Mouse (Mus musculus): ENCODE measurements around the gene Cyth3. TPM values are rescaled to one million over a fixed set of nuclear protein-coding genes. Genes with fewer than 3 reads are reported as not detected.

The Cyth3 gene
- polyA plus RNA-seq, 1 experiment from 2014 or later, result 38.5 TPM

GRCm38 (mm10) chr5:143632674-143633557, 10.7 kb downstream of the Cyth3 start:
- Histone ChIP-seq H3K36me3 (replicated peaks; ENCODE audit: control insufficient read depth, insufficient read depth, low read depth, low read length) (no peaks in the 10 kb centered on the region), H3K27me3 (ENCODE audit: control insufficient read depth, insufficient read depth, low read length) (no peaks in the 10 kb centered on the region), H3K4me2 (ENCODE audit: low read depth, low read length) (no peak overlapping the region; the same call in 1 of the 2 replicates), H3K4me1 (ENCODE audit: control insufficient read depth, insufficient read depth, low read length) (peaks cover 10% of the 10 kb centered on the region), H3K27ac (replicated peaks; ENCODE audit: low read depth, low read length) (peak overlapping the region; percentile 31; the same call in 1 of the 2 replicates), H3K9me3 (replicated peaks; ENCODE audit: control insufficient read depth, low read length) (no peaks in the 10 kb centered on the region), H3K4me3 (ENCODE audit: low read depth, low read length) (no peak overlapping the region), H3K9ac (replicated peaks; ENCODE audit: low read length) (no peak overlapping the region)
- no peak; the same call in 1 of the 2 replicates for ATAC-seq (replicated peaks; ENCODE audit: insufficient number of reproducible peaks, low FRiP score, low TSS enrichment, low read depth)
- 36% methylated on average over 9 of the region's 9 CpGs for whole genome bisulfite sequencing
- DNase-seq (ENCODE audit: low spot score), result peak; percentile 75

GRCm38 (mm10) chr5:143633558-143633871, 11.3 kb downstream of the Cyth3 start:
- WGBS, result 32% methylated on average over 5 of the region's 5 CpGs
- ATAC-seq (replicated peaks; ENCODE audit: insufficient number of reproducible peaks, low FRiP score, low TSS enrichment, low read depth), result no peak

GRCm38 (mm10) chr5:143633877-143634276, 11.6 kb downstream of the Cyth3 start:
- 45% methylated on average over 4 of the region's 4 CpGs for WGBS
- H3K4me1 ChIP-seq (ENCODE audit: control insufficient read depth, insufficient read depth, low read length), result peaks cover 10% of the 10 kb centered on the region

More at GRCm38 (mm10) chr5:143633558-143633871, 11.3 kb downstream of the Cyth3 start:
- Histone ChIP-seq H3K27me3 (ENCODE audit: control insufficient read depth, insufficient read depth, low read length) (no peaks in the 10 kb centered on the region), H3K4me1 (ENCODE audit: control insufficient read depth, insufficient read depth, low read length) (peaks cover 10% of the 10 kb centered on the region), H3K9ac (replicated peaks; ENCODE audit: low read length) (peak overlapping the region; percentile 10; the same call in 1 of the 2 replicates), H3K9me3 (replicated peaks; ENCODE audit: control insufficient read depth, low read length) (no peaks in the 10 kb centered on the region), H3K36me3 (replicated peaks; ENCODE audit: control insufficient read depth, insufficient read depth, low read depth, low read length) (no peaks in the 10 kb centered on the region), H3K27ac (replicated peaks; ENCODE audit: low read depth, low read length) (peak overlapping the region; percentile 31; the same call in 1 of the 2 replicates), H3K4me2 (ENCODE audit: low read depth, low read length) (peak overlapping the region; percentile 37), H3K4me3 (ENCODE audit: low read depth, low read length) (no peak overlapping the region)
- peak; percentile 46 for DNase-seq (ENCODE audit: low spot score)

GRCm38 (mm10) chr5:143634550-143635112, 12.4 kb downstream of the Cyth3 start:
- no peak overlapping the region for H3K9ac ChIP-seq (replicated peaks; ENCODE audit: low read length)
- no peak for DNase-seq (ENCODE audit: low spot score)
- WGBS, result 39% methylated on average over 12 of the region's 12 CpGs
- no peaks in the 10 kb centered on the region for H3K36me3 ChIP-seq (replicated peaks; ENCODE audit: control insufficient read depth, insufficient read depth, low read depth, low read length)
- ATAC-seq (replicated peaks; ENCODE audit: insufficient number of reproducible peaks, low FRiP score, low TSS enrichment, low read depth), result no peak
- H3K4me1 ChIP-seq (ENCODE audit: control insufficient read depth, insufficient read depth, low read length), result peaks cover 10% of the 10 kb centered on the region
- H3K9me3 ChIP-seq (replicated peaks; ENCODE audit: control insufficient read depth, low read length), result no peaks in the 10 kb centered on the region
- H3K27me3 ChIP-seq (ENCODE audit: control insufficient read depth, insufficient read depth, low read length), result no peaks in the 10 kb centered on the region
- H3K27ac ChIP-seq (replicated peaks; ENCODE audit: low read depth, low read length), result no peak overlapping the region
- H3K4me2 ChIP-seq (ENCODE audit: low read depth, low read length), result no peak overlapping the region
- H3K4me3 ChIP-seq (ENCODE audit: low read depth, low read length), result no peak overlapping the region

More at GRCm38 (mm10) chr5:143633877-143634276, 11.6 kb downstream of the Cyth3 start:
- H3K4me2 ChIP-seq (ENCODE audit: low read depth, low read length), result peak overlapping the region; percentile 37
- no peaks in the 10 kb centered on the region for H3K9me3 ChIP-seq (replicated peaks; ENCODE audit: control insufficient read depth, low read length)
- H3K27me3 ChIP-seq (ENCODE audit: control insufficient read depth, insufficient read depth, low read length), result no peaks in the 10 kb centered on the region
- peak overlapping the region; percentile 10; the same call in 1 of the 2 replicates for H3K9ac ChIP-seq (replicated peaks; ENCODE audit: low read length)
- ATAC-seq (replicated peaks; ENCODE audit: insufficient number of reproducible peaks, low FRiP score, low TSS enrichment, low read depth) (no peak), DNase-seq (ENCODE audit: low spot score) (no peak)
- H3K4me3 ChIP-seq (ENCODE audit: low read depth, low read length), result no peak overlapping the region
- H3K36me3 ChIP-seq (replicated peaks; ENCODE audit: control insufficient read depth, insufficient read depth, low read depth, low read length), result no peaks in the 10 kb centered on the region
- H3K27ac ChIP-seq (replicated peaks; ENCODE audit: low read depth, low read length), result peak overlapping the region; percentile 31; the same call in 1 of the 2 replicates

- ATAC-seq (replicated peaks; ENCODE audit: insufficient number of reproducible peaks, low FRiP score, low TSS enrichment, low read depth), result no peak
- H3K4me2 ChIP-seq (ENCODE audit: low read depth, low read length), result no peak overlapping the region
- no peaks in the 10 kb centered on the region for H3K36me3 ChIP-seq (replicated peaks; ENCODE audit: control insufficient read depth, insufficient read depth, low read depth, low read length)
- H3K9ac ChIP-seq (replicated peaks; ENCODE audit: low read length), result no peak overlapping the region; the same call in 1 of the 2 replicates
- H3K4me3 ChIP-seq (ENCODE audit: low read depth, low read length), result no peak overlapping the region
- no peaks in the 10 kb centered on the region for H3K9me3 ChIP-seq (replicated peaks; ENCODE audit: control insufficient read depth, low read length)
- H3K27me3 ChIP-seq (ENCODE audit: control insufficient read depth, insufficient read depth, low read length), result no peaks in the 10 kb centered on the region
- DNase-seq (ENCODE audit: low spot score), result no peak
- H3K4me1 ChIP-seq (ENCODE audit: control insufficient read depth, insufficient read depth, low read length), result peaks cover 10% of the 10 kb centered on the region
- 69% methylated on average over 11 of the region's 11 CpGs for WGBS
- no peak overlapping the region for H3K27ac ChIP-seq (replicated peaks; ENCODE audit: low read depth, low read length)
Observed at GRCm38 (mm10) chr5:143635358-143635757, 13.1 kb downstream of the Cyth3 start.

- no peaks in the 10 kb centered on the region for H3K36me3 ChIP-seq (replicated peaks; ENCODE audit: control insufficient read depth, insufficient read depth, low read depth, low read length)
- H3K9me3 ChIP-seq (replicated peaks; ENCODE audit: control insufficient read depth, low read length), result no peaks in the 10 kb centered on the region
- H3K9ac ChIP-seq (replicated peaks; ENCODE audit: low read length), result no peak overlapping the region
- ATAC-seq (replicated peaks; ENCODE audit: insufficient number of reproducible peaks, low FRiP score, low TSS enrichment, low read depth), result no peak
- H3K4me3 ChIP-seq (ENCODE audit: low read depth, low read length), result no peak overlapping the region
- peaks cover 10% of the 10 kb centered on the region for H3K4me1 ChIP-seq (ENCODE audit: control insufficient read depth, insufficient read depth, low read length)
- 77% methylated on average over 7 of the region's 7 CpGs for WGBS
- DNase-seq (ENCODE audit: low spot score), result no peak
- H3K4me2 ChIP-seq (ENCODE audit: low read depth, low read length), result no peak overlapping the region
- H3K27ac ChIP-seq (replicated peaks; ENCODE audit: low read depth, low read length), result no peak overlapping the region
- no peaks in the 10 kb centered on the region for H3K27me3 ChIP-seq (ENCODE audit: control insufficient read depth, insufficient read depth, low read length)
Observed at GRCm38 (mm10) chr5:143636173-143636572, 13.9 kb downstream of the Cyth3 start.

- Histone ChIP-seq H3K27me3 (ENCODE audit: control insufficient read depth, insufficient read depth, low read length) (no peaks in the 10 kb centered on the region), H3K36me3 (replicated peaks; ENCODE audit: control insufficient read depth, insufficient read depth, low read depth, low read length) (no peaks in the 10 kb centered on the region), H3K9me3 (replicated peaks; ENCODE audit: control insufficient read depth, low read length) (no peaks in the 10 kb centered on the region), H3K4me1 (ENCODE audit: control insufficient read depth, insufficient read depth, low read length) (peaks cover 13% of the 10 kb centered on the region), H3K4me2 (ENCODE audit: low read depth, low read length) (no peak overlapping the region), H3K27ac (replicated peaks; ENCODE audit: low read depth, low read length) (peak overlapping the region; percentile 65; the same call in 1 of the 2 replicates), H3K9ac (replicated peaks; ENCODE audit: low read length) (no peak overlapping the region), H3K4me3 (ENCODE audit: low read depth, low read length) (no peak overlapping the region)
- WGBS, result 46% methylated on average over 11 of the region's 11 CpGs
- DNase-seq (ENCODE audit: low spot score) (peak; percentile 53), ATAC-seq (replicated peaks; ENCODE audit: insufficient number of reproducible peaks, low FRiP score, low TSS enrichment, low read depth) (no peak)
Observed at GRCm38 (mm10) chr5:143637832-143638420, 15.7 kb downstream of the Cyth3 start.

All from embryonic facial prominence, embryonic 11.5 days (tissue).